Mouse (Mus musculus): ENCODE results near the gene Trnau1ap.

DNA sequence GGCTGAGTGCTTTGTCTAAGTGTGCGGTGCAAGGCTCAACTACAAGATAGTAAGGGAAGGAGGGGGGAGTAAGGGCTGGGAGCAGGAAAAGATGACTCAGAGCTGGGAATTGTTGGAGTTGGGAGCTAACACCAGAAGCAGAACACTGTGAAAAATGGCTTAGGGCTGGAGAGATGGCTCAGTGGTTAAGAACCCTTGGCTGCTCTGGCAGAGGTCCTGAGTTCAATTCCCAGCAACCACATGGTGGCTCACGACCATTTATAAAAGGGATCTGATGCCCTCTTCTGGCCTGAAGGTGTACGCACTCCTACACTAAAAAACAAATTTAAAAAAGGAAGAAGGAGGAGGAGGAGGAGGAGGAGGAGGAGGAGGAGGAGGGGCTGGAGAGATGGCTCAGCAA is 17.3 kb upstream of the Trnau1ap start:
- TF ChIP-seq CTCF (conservative IDR thresholded peaks at IDR 0.05; ENCODE audit: low read length) (peak; percentile 11; the same call in 1 of the 2 replicates), NANOG (IDR thresholded peaks at IDR 0.05; ENCODE audit: borderline replicate concordance, low read length) (no peak), POU5F1 (IDR thresholded peaks at IDR 0.05; ENCODE audit: borderline replicate concordance, low read length) (no peak)

Data from E14TG2a.4 (cell line).